Mouse (Mus musculus) embryo, embryonic 11.5 days (tissue): ENCODE results near the gene Syt15.

Experiments
- DNase-seq: peaks from one replicate; pipeline ENCODE4 v3.0.0-alpha.2; 2012; ENCODE audit warnings: low read depth, low spot score

Syt15 gene

DNA sequence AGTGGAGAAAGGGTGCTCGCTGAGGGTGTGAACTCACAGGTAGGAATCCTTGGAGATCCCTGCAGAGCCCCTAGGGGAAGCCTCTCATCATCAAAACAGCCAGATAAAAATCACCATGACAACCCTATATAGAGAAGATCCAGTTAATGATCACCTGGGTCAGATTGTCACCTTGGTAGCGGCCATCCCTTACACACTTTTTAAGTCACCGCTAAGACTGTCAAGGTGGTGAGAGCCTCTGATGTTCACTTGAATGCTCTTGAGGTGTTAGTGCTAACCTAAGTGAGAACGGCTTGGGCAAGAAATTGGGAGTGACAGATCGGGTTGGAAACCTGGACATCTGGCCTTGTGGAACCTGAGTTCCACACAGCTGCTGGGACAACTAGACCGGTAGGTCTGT is at the start of gene Syt15:
Syt15 (plus strand) TSS at position 301 of the 400 bp plus-strand sequence.
- no peak for DNase-seq

GRCm38 (mm10) chr14:34171107-34171506 is 48.3 kb upstream of the Syt15 start:
- DNase-seq: no peak

GRCm38 (mm10) chr14:34179351-34179750 is 40.0 kb upstream of the Syt15 start:
- no peak for DNase-seq

DNA sequence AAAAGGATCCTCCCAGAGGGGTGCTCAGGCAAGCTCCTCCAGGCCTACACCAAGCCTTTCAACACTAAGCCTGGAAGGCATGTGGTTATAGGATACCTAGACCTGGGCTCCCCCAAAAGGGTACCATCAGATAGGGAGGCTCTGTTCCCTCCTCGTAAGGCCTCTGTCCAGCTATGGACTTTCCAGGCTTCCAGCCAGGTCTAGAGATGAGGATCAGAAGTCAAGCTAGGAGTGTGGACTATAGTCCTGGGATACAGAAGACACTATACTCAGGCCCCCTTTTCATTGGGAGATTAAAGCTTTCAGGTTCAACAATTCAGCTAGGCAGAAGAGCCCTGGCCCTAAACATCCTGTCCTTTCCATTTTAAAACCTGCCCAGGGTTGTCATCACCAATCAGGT is 36.3 kb upstream of the Syt15 start:
- DNase-seq: no peak

DNA sequence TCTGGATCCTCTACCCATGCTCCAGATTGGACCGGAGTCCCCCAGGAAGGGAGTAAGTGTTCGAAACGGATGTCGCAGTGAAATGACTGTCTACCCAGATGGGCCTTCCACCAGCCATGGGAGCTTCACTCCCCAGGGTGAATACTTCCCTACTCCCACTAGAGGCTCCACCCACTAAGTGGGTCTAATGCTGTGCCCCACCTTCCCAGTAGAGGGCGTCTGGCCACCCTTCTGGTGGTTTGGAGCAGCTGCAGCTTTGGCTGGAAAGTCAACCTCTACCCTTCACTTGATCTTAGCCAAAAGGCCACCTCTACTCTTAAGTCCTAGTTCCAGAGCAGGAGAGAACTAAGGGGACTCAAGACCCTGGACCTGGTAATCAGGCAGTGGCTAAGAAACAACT is 30.8 kb upstream of the Syt15 start:
- no peak for DNase-seq

- no peak for DNase-seq
Observed at GRCm38 (mm10) chr14:34190361-34190760, 29.0 kb upstream of the Syt15 start.

DNA sequence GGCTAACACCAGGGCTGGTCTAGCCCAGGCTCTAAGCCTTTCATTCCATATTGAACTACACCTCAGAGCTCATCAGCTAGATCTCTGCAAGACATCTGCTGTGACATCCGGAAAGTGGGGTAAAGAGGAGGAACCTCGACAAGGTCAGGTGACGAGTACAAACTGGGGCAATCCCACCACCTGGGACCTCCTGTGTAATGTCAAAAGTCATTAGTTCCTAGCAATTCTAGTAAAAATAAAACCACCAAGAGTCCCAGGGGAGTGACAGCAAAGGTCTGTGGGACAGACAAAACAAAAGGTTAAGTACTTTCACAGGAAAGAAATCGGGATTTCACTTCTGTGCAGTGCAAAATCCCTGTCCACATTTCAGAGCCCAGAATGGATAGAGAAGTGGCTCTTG is 25.5 kb upstream of the Syt15 start:
- DNase-seq: no peak

DNA sequence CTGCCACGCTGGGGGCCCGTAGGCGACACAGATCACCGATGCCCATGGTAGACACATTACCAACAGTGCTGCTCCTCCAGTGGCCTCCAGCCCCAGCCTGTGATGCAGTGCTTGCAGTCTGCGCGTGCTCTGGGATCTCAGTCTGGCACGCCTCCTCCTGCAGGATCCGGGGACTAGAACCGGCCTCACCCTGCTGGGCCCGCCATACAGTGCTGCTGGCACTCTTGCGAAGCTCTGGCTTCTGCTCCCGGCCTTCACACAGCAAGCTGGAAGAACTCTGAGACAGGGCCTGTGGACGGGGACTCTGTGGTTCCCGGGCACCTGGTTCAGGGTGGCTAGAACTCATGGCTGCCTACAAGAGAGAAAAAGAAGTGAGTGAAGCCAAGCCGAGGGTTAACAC is 23.9 kb upstream of the Syt15 start:
- no peak for DNase-seq

- no peak for DNase-seq
Observed at GRCm38 (mm10) chr14:34196706-34197105, 22.7 kb upstream of the Syt15 start.

DNA sequence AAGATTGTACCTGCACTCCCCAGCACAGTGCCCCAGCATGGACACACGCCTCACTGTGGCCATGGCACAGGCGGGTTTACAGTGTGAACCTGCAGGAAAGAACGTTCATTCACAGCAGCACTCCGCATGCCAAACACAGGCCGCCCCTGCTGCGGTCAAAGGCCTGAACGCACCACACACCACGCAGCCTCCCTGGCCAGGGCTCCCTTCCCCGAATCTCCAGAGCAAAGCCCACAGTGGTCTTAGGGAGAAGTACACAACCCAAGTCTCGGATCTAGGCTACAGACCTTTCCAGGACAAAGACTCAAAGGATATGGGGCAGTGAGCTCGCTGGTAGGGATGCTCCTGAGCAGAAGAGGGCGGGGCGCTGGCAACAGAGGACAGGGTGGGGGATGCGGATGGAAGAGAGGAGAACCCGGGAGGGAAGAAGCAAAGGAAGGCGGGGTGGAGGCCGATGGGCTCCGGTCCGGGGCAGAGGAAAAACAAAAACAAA is 18.6 kb upstream of the Syt15 start:
- no peak for DNase-seq

GRCm38 (mm10) chr14:34201231-34202035 is 18.0 kb upstream of the Syt15 start, which contains the start of gene Gprin2:
Gene Gprin2 (minus strand): TSS chr14:34201653.
- no peak for DNase-seq

DNA sequence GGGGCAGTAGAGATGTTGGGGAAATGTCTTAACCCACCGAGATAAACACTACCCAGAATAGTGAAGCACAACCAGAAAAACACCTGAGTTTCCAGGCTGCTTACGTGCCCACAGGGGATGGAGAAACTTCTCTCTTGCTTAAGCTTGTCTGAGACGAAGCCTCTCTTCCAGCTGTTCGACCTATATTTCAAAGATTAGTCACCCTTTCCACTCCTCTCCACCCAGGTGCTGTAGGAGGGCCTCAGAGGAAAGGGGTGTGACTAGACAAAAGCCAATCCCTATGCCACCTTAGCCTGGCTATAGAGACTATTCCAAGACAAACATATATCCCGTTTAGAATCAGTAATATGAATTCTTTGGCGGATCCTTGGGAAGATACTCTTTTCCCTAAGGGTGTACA is 11.4 kb upstream of the Syt15 start:
- no peak for DNase-seq

- no peak for DNase-seq
Observed at GRCm38 (mm10) chr14:34208651-34209050, 10.7 kb upstream of the Syt15 start.

- no peak for DNase-seq
Observed at GRCm38 (mm10) chr14:34209080-34209479, 10.3 kb upstream of the Syt15 start.

DNA sequence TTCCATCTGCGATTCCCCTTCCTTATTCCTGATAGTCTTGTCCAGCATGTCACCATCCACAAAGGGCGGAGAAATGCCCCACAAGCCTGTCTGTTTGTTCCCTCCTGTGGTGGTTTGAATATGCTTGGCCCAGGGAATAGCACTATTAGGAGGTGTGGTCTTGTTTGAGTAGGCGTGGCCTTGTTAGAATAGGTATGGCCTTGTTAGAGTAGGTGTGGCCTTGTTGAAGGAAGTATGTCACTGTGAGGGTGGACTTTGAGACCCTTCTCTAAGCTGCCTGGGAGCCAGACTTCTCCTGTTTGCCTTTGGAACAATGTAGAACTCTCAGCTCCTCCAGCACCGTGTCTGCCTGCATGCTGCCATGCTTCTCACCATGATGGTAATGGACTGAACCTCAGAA is 9.5 kb upstream of the Syt15 start:
- no peak for DNase-seq

- DNase-seq: no peak
Observed at GRCm38 (mm10) chr14:34215451-34216127, 3.8 kb upstream of the Syt15 start.

GRCm38 (mm10) chr14:34219786-34220198 is 397 bp downstream of the Syt15 start:
- no peak for DNase-seq

- no peak for DNase-seq
Observed at GRCm38 (mm10) chr14:34220426-34220825, 1.0 kb downstream of the Syt15 start.

GRCm38 (mm10) chr14:34221416-34222077 is 2.2 kb downstream of the Syt15 start:
- no peak for DNase-seq

DNA sequence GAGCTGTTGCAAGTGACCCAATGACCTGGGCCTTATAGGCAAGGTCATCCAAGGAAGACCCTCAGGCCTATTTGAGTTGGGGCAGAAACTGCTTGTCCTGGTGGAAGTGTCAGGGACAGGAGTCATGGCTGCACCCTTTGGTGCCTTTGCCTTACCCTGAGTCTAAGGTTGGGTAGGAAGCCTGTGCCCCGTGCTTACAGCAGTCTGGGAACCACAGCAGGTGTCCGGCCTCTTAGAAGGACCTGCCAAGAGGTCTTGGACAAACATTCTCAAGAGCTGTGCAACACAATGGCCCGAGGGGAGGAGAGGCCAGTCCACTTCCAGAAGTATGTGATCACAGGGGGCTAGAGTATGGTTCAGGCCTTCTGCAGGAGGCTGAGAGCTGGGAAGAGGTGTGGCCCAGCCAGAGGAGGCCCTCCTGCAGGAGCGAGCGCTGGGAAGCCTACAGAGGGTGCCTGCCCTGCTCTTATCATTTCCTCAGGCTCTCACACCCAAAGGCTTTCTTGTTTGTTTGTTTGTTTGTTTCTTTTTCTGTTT is 4.0 kb downstream of the Syt15 start:
- no peak for DNase-seq

DNA sequence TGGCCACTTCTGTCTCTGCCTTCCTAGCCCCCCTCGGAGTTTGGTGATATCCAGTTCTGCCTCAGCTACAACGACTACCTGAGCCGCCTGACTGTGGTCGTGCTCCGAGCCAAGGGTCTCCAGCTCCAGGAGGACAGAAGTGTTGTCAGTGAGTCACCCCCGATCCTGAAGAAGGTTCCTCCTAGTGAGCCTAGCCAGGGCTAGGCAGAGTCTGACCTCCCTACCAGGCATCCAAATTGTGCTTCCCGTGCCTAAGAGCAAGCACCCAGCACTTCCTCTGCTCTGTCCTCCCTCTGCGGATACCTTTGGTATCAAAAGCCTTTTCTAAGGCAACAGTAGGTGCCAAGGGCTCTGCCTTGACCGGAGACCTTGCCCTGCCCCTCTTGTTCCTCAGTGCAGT is 6.6 kb downstream of the Syt15 start:
- DNase-seq: no peak

DNA sequence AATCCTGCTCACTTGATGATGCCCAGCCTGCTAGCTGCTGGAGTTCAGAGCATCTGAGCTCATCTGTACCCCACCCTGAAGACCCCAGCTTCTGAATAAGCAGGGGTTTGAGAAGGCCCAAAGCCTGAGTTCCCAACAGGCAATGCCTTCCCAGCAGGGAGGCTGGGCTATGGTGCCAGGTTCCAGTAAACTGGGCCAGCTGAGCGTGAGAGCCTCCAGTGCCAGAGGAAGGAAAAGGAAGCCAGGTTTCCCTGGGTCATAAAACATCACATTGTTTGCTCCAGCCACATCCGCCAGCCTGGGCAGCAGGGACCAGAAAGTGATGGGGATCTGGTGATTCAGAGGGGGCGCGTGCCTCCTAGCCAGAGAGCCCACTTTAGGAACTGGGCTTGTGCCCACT is 7.2 kb downstream of the Syt15 start:
- DNase-seq: no peak
